In genomic region chr11:110155985-110156384, GRCm38 (mm10) we compare ENCODE assay signal across 29 mouse cellular contexts. TPM values are rescaled to one million over a fixed set of nuclear protein-coding genes. Genes with fewer than 3 reads are reported as not detected.
DNase-seq lines count a peak whose midpoint lies in the region; ATAC-seq and TF ChIP-seq lines count a peak whose summit lies in the region.
"Had no signal": no experiment of that assay in that cellular context is flagged by ENCODE, and none has a peak within 500 bp of the region (broad histone marks: within the 10 kb centered on the region; RNA-seq: fewer than 3 reads in every experiment).

No protein-coding gene starts in this region.

- ATAC-seq in hindbrain, postnatal 0 days = no peak
- ATAC-seq: forebrain, embryonic 13.5 days; intestine, embryonic 15.5 days; midbrain, embryonic 15.5 days had no signal

- no peak overlapping the region for H3K9ac ChIP-seq in hindbrain, postnatal 0 days (replicated peaks; ENCODE audit: low read length)
- H3K9ac ChIP-seq: embryonic facial prominence, embryonic 15.5 days; forebrain, embryonic 13.5 days; hindbrain, embryonic 15.5 days; intestine, embryonic 15.5 days; limb, embryonic 13.5 days; lung, embryonic 15.5 days; midbrain, embryonic 15.5 days; neural tube, embryonic 15.5 days had no signal

- H3K27ac ChIP-seq in hindbrain, postnatal 0 days = no peak overlapping the region
- H3K27ac ChIP-seq: embryonic facial prominence, embryonic 10.5 days; embryonic facial prominence, embryonic 15.5 days; forebrain, embryonic 13.5 days; hindbrain, embryonic 10.5 days; hindbrain, embryonic 15.5 days; intestine, embryonic 15.5 days; limb, embryonic 13.5 days; lung, embryonic 15.5 days; midbrain, embryonic 10.5 days; midbrain, embryonic 15.5 days; neural tube, embryonic 15.5 days had no signal

- no peaks in the 10 kb centered on the region for H3K9me3 ChIP-seq in hindbrain, postnatal 0 days (ENCODE audit: low read length)
- H3K9me3 ChIP-seq: embryonic facial prominence, embryonic 10.5 days; embryonic facial prominence, embryonic 15.5 days; forebrain, embryonic 13.5 days; hindbrain, embryonic 10.5 days; hindbrain, embryonic 15.5 days; intestine, embryonic 15.5 days; limb, embryonic 13.5 days; lung, embryonic 15.5 days; midbrain, embryonic 10.5 days; midbrain, embryonic 15.5 days had no signal

- no peaks in the 10 kb centered on the region for H3K4me1 ChIP-seq in hindbrain, postnatal 0 days (ENCODE audit: insufficient read depth, low read length)
- H3K4me1 ChIP-seq: embryonic facial prominence, embryonic 10.5 days; embryonic facial prominence, embryonic 15.5 days; forebrain, embryonic 13.5 days; hindbrain, embryonic 10.5 days; hindbrain, embryonic 15.5 days; intestine, embryonic 15.5 days; limb, embryonic 13.5 days; lung, embryonic 15.5 days; midbrain, embryonic 10.5 days; midbrain, embryonic 15.5 days; neural tube, embryonic 15.5 days had no signal

- DNase-seq in layer of hippocampus, adult 18-20 months (ENCODE audit: low spot score in 2 of 2) = peak; percentile 10 to 26
- DNase-seq in layer of hippocampus, postnatal 25 days (ENCODE audit: extremely low spot score in 1 of 2, low spot score in 1 of 2) = no peak
- peak; percentile 22 to 49 for DNase-seq in left cerebral cortex, postnatal 14 days (ENCODE audit: low spot score in 2 of 2)
- DNase-seq in left cerebral cortex, postnatal 4 days = no peak
- DNase-seq in left cerebral cortex, postnatal 25 days (ENCODE audit: low spot score in 2 of 2) = peak; percentile 48 to 72
- peak; percentile 37 for DNase-seq in right cerebral cortex, postnatal 25 days
- no peak for DNase-seq in hindbrain, postnatal 0 days (ENCODE audit: low spot score)
- no peak for DNase-seq in embryo, embryonic 10.5 days (ENCODE audit: low spot score)
- DNase-seq: adrenal gland, postnatal 25 days; B cell, adult 2 months; cerebellum, adult 2 months; cerebellum, postnatal 14 days; gastrocnemius, postnatal 10 days; heart, postnatal 14 days; kidney, adult 2 months; kidney, postnatal 36 days; thymus, postnatal 14 days had no signal

- 89% methylated on average over 11 of the region's 11 CpGs for WGBS in hindbrain, postnatal 0 days

- H3K27me3 ChIP-seq in hindbrain, postnatal 0 days (ENCODE audit: insufficient read depth, low read length) = no peaks in the 10 kb centered on the region
- H3K27me3 ChIP-seq: embryonic facial prominence, embryonic 15.5 days; forebrain, embryonic 13.5 days; hindbrain, embryonic 15.5 days; intestine, embryonic 15.5 days; limb, embryonic 13.5 days; lung, embryonic 15.5 days; midbrain, embryonic 15.5 days; neural tube, embryonic 15.5 days had no signal

- no peak overlapping the region for H3K4me2 ChIP-seq in hindbrain, postnatal 0 days (ENCODE audit: low read depth, low read length)
- H3K4me2 ChIP-seq: embryonic facial prominence, embryonic 15.5 days; forebrain, embryonic 13.5 days; hindbrain, embryonic 15.5 days; intestine, embryonic 15.5 days; limb, embryonic 13.5 days; liver, embryonic 11.5 days; lung, embryonic 15.5 days; midbrain, embryonic 15.5 days; neural tube, embryonic 15.5 days had no signal

- H3K36me3 ChIP-seq in hindbrain, postnatal 0 days (ENCODE audit: insufficient read depth, low read length) = no peaks in the 10 kb centered on the region
- H3K36me3 ChIP-seq: embryonic facial prominence, embryonic 10.5 days; embryonic facial prominence, embryonic 15.5 days; hindbrain, embryonic 10.5 days; hindbrain, embryonic 15.5 days; intestine, embryonic 15.5 days; limb, embryonic 13.5 days; lung, embryonic 15.5 days; midbrain, embryonic 10.5 days; midbrain, embryonic 15.5 days; neural tube, embryonic 15.5 days had no signal

- no peak for TF ChIP-seq CTCF in hindbrain, postnatal 0 days (IDR thresholded peaks at IDR 0.05; ENCODE audit: low read depth)

- intact Hi-C loops in left cerebral cortex, postnatal 14 days (cut with DNase I) = no loop called here
- intact Hi-C loops in left cerebral cortex, postnatal 4 days (cut with DNase I) = no loop called here
- intact Hi-C loops in left cerebral cortex, postnatal 25 days (cut with DNase I) = no loop called here

- H3K4me3 ChIP-seq in hindbrain, postnatal 0 days (ENCODE audit: low read length) = no peak overlapping the region
- H3K4me3 ChIP-seq: embryonic facial prominence, embryonic 10.5 days; embryonic facial prominence, embryonic 15.5 days; forebrain, embryonic 13.5 days; hindbrain, embryonic 10.5 days; hindbrain, embryonic 15.5 days; intestine, embryonic 15.5 days; limb, embryonic 13.5 days; lung, embryonic 15.5 days; midbrain, embryonic 10.5 days; midbrain, embryonic 15.5 days; neural tube, embryonic 15.5 days had no signal

RNA-seq across cellular contexts. Expression of gene Abca9, which starts 12.0 kb away (rescaled TPM):
- 1 to 10 TPM; 6.3 to 6.4 TPM for total RNA-seq in layer of hippocampus, adult 18-20 months (2021)
- total RNA-seq in layer of hippocampus, postnatal 25 days (2021) = 1 to 10 TPM; 6.5 TPM
- total RNA-seq in left cerebral cortex, postnatal 14 days (2021) = 1 to 10 TPM; 7.1 to 8.8 TPM
- total RNA-seq in left cerebral cortex, postnatal 4 days (2021) = 1 to 10 TPM; 8.6 to 9.5 TPM
- 1 to 10 TPM; 7.2 to 7.9 TPM for total RNA-seq in left cerebral cortex, postnatal 25 days (2021)
- total RNA-seq in hindbrain, postnatal 0 days (2014; rRNA removed) = 6.8 and 7.6 TPM in 2 replicates
- polyA plus RNA-seq in hindbrain, postnatal 0 days (2015; fragmentation: Nextera tagmentation; extraction: Ambion mirVana) = 2.2 and 2.4 TPM in 2 replicates

Comparison
In these comparisons a context has a peak if more than half of its experiments do, and no peak if none do; other contexts are left out.
1. DNase-seq: peak in layer of hippocampus, adult 18-20 months (2 of 2), left cerebral cortex, postnatal 14 days (2 of 2), left cerebral cortex, postnatal 25 days (2 of 2) and right cerebral cortex, postnatal 25 days (single experiment); none in layer of hippocampus, postnatal 25 days (0 of 2), left cerebral cortex, postnatal 4 days (single experiment), hindbrain, postnatal 0 days (single experiment) and embryo, embryonic 10.5 days (single experiment).